Mouse (Mus musculus): ENCODE results near the gene Sucla2. TPM values are rescaled to one million over a fixed set of nuclear protein-coding genes. Genes with fewer than 3 reads are reported as not detected.
A peak's percentile ranks its signal among the peaks of the same experiment; 100 is the strongest.

The Sucla2 gene
- total and polyA plus RNA-seq, 3 experiments, result 51.9 to 98.4 (median 60.3) TPM

GRCm38 (mm10) chr14:73622988-73623387, 97.9 kb downstream of the Sucla2 start:
- Histone ChIP-seq H3K79me2 (replicated peaks; ENCODE audit: control insufficient read depth, extremely low read depth, insufficient read depth, poor library complexity, severe bottlenecking) (no peaks in the 10 kb centered on the region), H3K4me1 (ENCODE audit: control insufficient read depth in 1 of 2, insufficient read depth in 2 of 2) (no peaks in the 10 kb centered on the region), H3K27me3 (replicated peaks) (no peaks in the 10 kb centered on the region), H3K4me3 (replicated peaks in 1 of 3; ENCODE audit: low read depth in 2 of 3, low read length in 2 of 3, poor library complexity in 1 of 3) (no peak overlapping the region), H3K27ac (ENCODE audit: insufficient read depth, low read depth) (no peak overlapping the region), H3K4me2 (ENCODE audit: insufficient read depth, low read depth, poor library complexity, severe bottlenecking) (no peak overlapping the region), H3K9me3 (replicated peaks; ENCODE audit: low read length) (peaks cover 2% of the 10 kb centered on the region), H3K36me3 (replicated peaks in 1 of 2; ENCODE audit: control insufficient read depth in 1 of 2, insufficient read depth in 1 of 2, low read length in 1 of 2) (no peaks in the 10 kb centered on the region), H3K9ac (ENCODE audit: insufficient read depth, low read depth) (no peak overlapping the region)
- in situ Hi-C loops (cut with MboI; ENCODE audit: low pct_ligation_motif_present, low pct_unique_long_range_greater_than_20kb, low sequenced_read_pairs), result no loop called here
- TF ChIP-seq RCOR1 (conservative IDR thresholded peaks at IDR 0.05; ENCODE audit: low read depth, low read length) (no peak), JUND (conservative IDR thresholded peaks at IDR 0.05; ENCODE audit: low read depth, low read length) (no peak), USF2 (conservative IDR thresholded peaks at IDR 0.05; ENCODE audit: low read depth, low read length) (no peak), ZMIZ1 (IDR thresholded peaks at IDR 0.05; ENCODE audit: low read depth, low read length) (no peak), JUN (IDR thresholded peaks at IDR 0.05; ENCODE audit: insufficient read depth, low read depth, low read length) (no peak), RAD21 (IDR thresholded peaks at IDR 0.05; ENCODE audit: low read depth, low read length) (no peak)
- dilution Hi-C loops (cut with MboI; ENCODE audit: extremely low pct_ligation_motif_present, extremely low pct_unique_long_range_greater_than_20kb, low sequenced_read_pairs), result no loop called here
- no peak for DNase-seq (ENCODE audit: extremely low read depth)

DNA sequence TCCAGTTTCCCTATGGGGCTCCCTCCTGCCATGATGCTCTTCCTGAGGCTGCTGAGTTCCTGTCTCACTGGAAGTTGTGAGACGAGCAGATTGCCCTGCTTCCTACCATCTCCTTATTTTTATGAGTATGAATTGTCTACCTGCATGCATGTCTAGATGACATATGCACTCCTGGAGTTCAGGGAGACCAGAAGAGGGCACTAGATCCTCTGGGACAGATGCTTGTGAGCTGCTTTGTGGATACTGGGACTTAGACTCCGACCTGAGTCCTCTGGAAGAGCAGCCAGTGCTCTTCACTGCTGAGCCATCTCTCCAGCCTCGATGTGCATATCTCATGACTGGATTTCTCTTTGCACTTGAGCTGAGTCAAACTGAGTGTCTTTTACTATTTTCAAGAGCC, 100.3 kb downstream of the Sucla2 start:
- H3K4me2 ChIP-seq (ENCODE audit: insufficient read depth, low read depth, poor library complexity, severe bottlenecking), result no peak overlapping the region
- H3K9me3 ChIP-seq (replicated peaks; ENCODE audit: low read length), result no peaks in the 10 kb centered on the region
- no peaks in the 10 kb centered on the region for H3K79me2 ChIP-seq (replicated peaks; ENCODE audit: control insufficient read depth, extremely low read depth, insufficient read depth, poor library complexity, severe bottlenecking)
- no peaks in the 10 kb centered on the region for H3K4me1 ChIP-seq (ENCODE audit: control insufficient read depth in 1 of 2, insufficient read depth in 2 of 2)
- H3K36me3 ChIP-seq (replicated peaks in 1 of 2; ENCODE audit: control insufficient read depth in 1 of 2, insufficient read depth in 1 of 2, low read length in 1 of 2), result no peaks in the 10 kb centered on the region
- H3K4me3 ChIP-seq (replicated peaks in 1 of 3; ENCODE audit: low read depth in 2 of 3, low read length in 2 of 3, poor library complexity in 1 of 3), result no peak overlapping the region
- TF ChIP-seq CHD1 (IDR thresholded peaks at IDR 0.05; ENCODE audit: low read depth, low read length) (no peak), USF2 (conservative IDR thresholded peaks at IDR 0.05; ENCODE audit: low read depth, low read length) (no peak), JUND (conservative IDR thresholded peaks at IDR 0.05; ENCODE audit: low read depth, low read length) (no peak), TCF12 (IDR thresholded peaks at IDR 0.05; ENCODE audit: low read depth, low read length) (no peak), IRF4 (IDR thresholded peaks at IDR 0.05; ENCODE audit: low read depth, low read length) (no peak), ETS1 (conservative IDR thresholded peaks at IDR 0.05; ENCODE audit: low read depth, low read length) (no peak), MAX (IDR thresholded peaks at IDR 0.05; ENCODE audit: low read length) (no peak), RAD21 (IDR thresholded peaks at IDR 0.05; ENCODE audit: low read depth, low read length) (peak; percentile 51), PAX5 (IDR thresholded peaks at IDR 0.05; ENCODE audit: low read length) (no peak), ZMIZ1 (IDR thresholded peaks at IDR 0.05; ENCODE audit: low read depth, low read length) (no peak), POLR2A (IDR thresholded peaks at IDR 0.05; ENCODE audit: low read depth, low read length) (no peak), CTCF (conservative IDR thresholded peaks at IDR 0.05 in 1 of 2, IDR thresholded peaks at IDR 0.05 in 1 of 2; ENCODE audit: low read depth in 2 of 2, low read length in 2 of 2) (peak in 1 of 2 experiments; percentile 41; a peak in 2 of 4 replicates)
- peak; percentile 16 for DNase-seq (ENCODE audit: extremely low read depth)
- in situ Hi-C loops (cut with MboI; ENCODE audit: low pct_ligation_motif_present, low pct_unique_long_range_greater_than_20kb, low sequenced_read_pairs), result no loop called here
- H3K27me3 ChIP-seq (replicated peaks), result no peaks in the 10 kb centered on the region
- dilution Hi-C loops (cut with MboI; ENCODE audit: extremely low pct_ligation_motif_present, extremely low pct_unique_long_range_greater_than_20kb, low sequenced_read_pairs), result no loop called here
- no peak overlapping the region for H3K27ac ChIP-seq (ENCODE audit: insufficient read depth, low read depth)
- no peak overlapping the region for H3K9ac ChIP-seq (ENCODE audit: insufficient read depth, low read depth)

GRCm38 (mm10) chr14:73631511-73631910, 106.4 kb downstream of the Sucla2 start:
- H3K4me2 ChIP-seq (ENCODE audit: insufficient read depth, low read depth, poor library complexity, severe bottlenecking), result no peak overlapping the region
- H3K27ac ChIP-seq (ENCODE audit: insufficient read depth, low read depth), result no peak overlapping the region
- no peak overlapping the region for H3K9ac ChIP-seq (ENCODE audit: insufficient read depth, low read depth)
- in situ Hi-C loops (cut with MboI; ENCODE audit: low pct_ligation_motif_present, low pct_unique_long_range_greater_than_20kb, low sequenced_read_pairs), result no loop called here
- H3K27me3 ChIP-seq (replicated peaks), result no peaks in the 10 kb centered on the region
- no peaks in the 10 kb centered on the region for H3K4me1 ChIP-seq (ENCODE audit: control insufficient read depth in 1 of 2, insufficient read depth in 2 of 2)
- no peak for DNase-seq (ENCODE audit: extremely low read depth)
- dilution Hi-C loops (cut with MboI; ENCODE audit: extremely low pct_ligation_motif_present, extremely low pct_unique_long_range_greater_than_20kb, low sequenced_read_pairs), result no loop called here
- no peaks in the 10 kb centered on the region for H3K9me3 ChIP-seq (replicated peaks; ENCODE audit: low read length)
- H3K4me3 ChIP-seq (replicated peaks in 1 of 3; ENCODE audit: low read depth in 2 of 3, low read length in 2 of 3, poor library complexity in 1 of 3), result no peak overlapping the region
- no peaks in the 10 kb centered on the region for H3K36me3 ChIP-seq (replicated peaks in 1 of 2; ENCODE audit: control insufficient read depth in 1 of 2, insufficient read depth in 1 of 2, low read length in 1 of 2)
- H3K79me2 ChIP-seq (replicated peaks; ENCODE audit: control insufficient read depth, extremely low read depth, insufficient read depth, poor library complexity, severe bottlenecking), result no peaks in the 10 kb centered on the region
- TF ChIP-seq RAD21 (IDR thresholded peaks at IDR 0.05; ENCODE audit: low read depth, low read length), result no peak
- no peak for TF ChIP-seq E2F4 (IDR thresholded peaks at IDR 0.05; ENCODE audit: insufficient replicate concordance, low read depth, low read length)
- TF ChIP-seq CTCF (conservative IDR thresholded peaks at IDR 0.05 in 1 of 2, IDR thresholded peaks at IDR 0.05 in 1 of 2; ENCODE audit: low read depth in 2 of 2, low read length in 2 of 2), result no peak
- no peak for TF ChIP-seq UBTF (IDR thresholded peaks at IDR 0.05; ENCODE audit: low read depth, low read length)
- TF ChIP-seq MAZ (IDR thresholded peaks at IDR 0.05; ENCODE audit: low read depth, low read length), result no peak
- TF ChIP-seq JUND (conservative IDR thresholded peaks at IDR 0.05; ENCODE audit: low read depth, low read length), result no peak
- TF ChIP-seq NRF1 (IDR thresholded peaks at IDR 0.05; ENCODE audit: low read depth, low read length), result no peak
- no peak for TF ChIP-seq ZKSCAN1 (IDR thresholded peaks at IDR 0.05; ENCODE audit: borderline replicate concordance, low read depth, low read length)
- no peak for TF ChIP-seq TBP (conservative IDR thresholded peaks at IDR 0.05; ENCODE audit: low read depth, low read length)
- no peak for TF ChIP-seq MAFK (IDR thresholded peaks at IDR 0.05; ENCODE audit: insufficient replicate concordance, low read length)
- no peak for TF ChIP-seq HCFC1 (IDR thresholded peaks at IDR 0.05; ENCODE audit: low read depth, low read length)
- no peak for TF ChIP-seq ELF1 (IDR thresholded peaks at IDR 0.05; ENCODE audit: low read depth, low read length)
- no peak for TF ChIP-seq SIN3A (IDR thresholded peaks at IDR 0.05; ENCODE audit: low read length)
- no peak for TF ChIP-seq MXI1 (IDR thresholded peaks at IDR 0.05; ENCODE audit: low read depth, low read length)
- TF ChIP-seq MYC (IDR thresholded peaks at IDR 0.05; ENCODE audit: low read depth, low read length), result no peak
